Mouse (Mus musculus): Measurements from ENCODE around the gene Tmem178. TPM values are rescaled to one million over a fixed set of nuclear protein-coding genes. Genes with fewer than 3 reads are reported as not detected.
A peak's percentile ranks its signal among the peaks of the same experiment; 100 is the strongest.

The Tmem178 gene
- total and polyA plus RNA-seq, 3 experiments, result not detected

GRCm38 (mm10) chr17:81010199-81010598, 65.8 kb downstream of the Tmem178 start:
- DNase-seq (ENCODE audit: low spot score) (no peak), ATAC-seq (ENCODE audit: extremely low read depth, insufficient number of reproducible peaks, low FRiP score, poor library complexity, severe bottlenecking) (no peak)
- Histone ChIP-seq H3K4me1 (ENCODE audit: insufficient read depth, low read depth, low read length) (no peaks in the 10 kb centered on the region), H3K4me3 (ENCODE audit: low read depth, low read length) (no peak overlapping the region), H3K36me3 (replicated peaks) (no peaks in the 10 kb centered on the region), H3K9me3 (replicated peaks) (no peaks in the 10 kb centered on the region), H3K27me3 (ENCODE audit: insufficient read depth, low read length) (peaks cover 3% of the 10 kb centered on the region)
- TF ChIP-seq GATA2 (IDR thresholded peaks at IDR 0.05; ENCODE audit: borderline replicate concordance, low read depth, low read length) (no peak), POLR2AphosphoS5 (IDR thresholded peaks at IDR 0.05; ENCODE audit: insufficient replicate concordance, low read depth, low read length) (no peak), CTCF (IDR thresholded peaks at IDR 0.05; ENCODE audit: low read depth, low read length) (no peak), TAL1 (conservative IDR thresholded peaks at IDR 0.05; ENCODE audit: low read depth, low read length) (no peak), GATA1 (IDR thresholded peaks at IDR 0.05; ENCODE audit: borderline replicate concordance, low read length) (no peak)

GRCm38 (mm10) chr17:81010844-81011685, 66.6 kb downstream of the Tmem178 start:
- no peaks in the 10 kb centered on the region for H3K9me3 ChIP-seq (replicated peaks)
- DNase-seq (ENCODE audit: low spot score), result no peak

GRCm38 (mm10) chr17:81015814-81016447, 71.5 kb downstream of the Tmem178 start:
- TF ChIP-seq CTCF (IDR thresholded peaks at IDR 0.05; ENCODE audit: low read depth, low read length), result peak; percentile 40
- no peak for TF ChIP-seq GATA1 (IDR thresholded peaks at IDR 0.05; ENCODE audit: borderline replicate concordance, low read length)
- H3K27me3 ChIP-seq (ENCODE audit: insufficient read depth, low read length), result peaks cover 11% of the 10 kb centered on the region
- H3K4me1 ChIP-seq (ENCODE audit: insufficient read depth, low read depth, low read length), result peaks cover 15% of the 10 kb centered on the region
- DNase-seq (ENCODE audit: low spot score) (peak; percentile 15), ATAC-seq (ENCODE audit: extremely low read depth, insufficient number of reproducible peaks, low FRiP score, poor library complexity, severe bottlenecking) (peak; percentile 58)
- H3K9me3 ChIP-seq (replicated peaks), result no peaks in the 10 kb centered on the region
- H3K36me3 ChIP-seq (replicated peaks), result no peaks in the 10 kb centered on the region
- no peak overlapping the region for H3K4me3 ChIP-seq (ENCODE audit: low read depth, low read length)

More at GRCm38 (mm10) chr17:81010844-81011685, 66.6 kb downstream of the Tmem178 start:
- ATAC-seq (ENCODE audit: extremely low read depth, insufficient number of reproducible peaks, low FRiP score, poor library complexity, severe bottlenecking), result no peak
- Histone ChIP-seq H3K4me3 (ENCODE audit: low read depth, low read length) (no peak overlapping the region), H3K36me3 (replicated peaks) (no peaks in the 10 kb centered on the region), H3K27me3 (ENCODE audit: insufficient read depth, low read length) (peaks cover 3% of the 10 kb centered on the region), H3K4me1 (ENCODE audit: insufficient read depth, low read depth, low read length) (no peaks in the 10 kb centered on the region; the same call in 1 of the 2 replicates)
- TF ChIP-seq POLR2AphosphoS5 (IDR thresholded peaks at IDR 0.05; ENCODE audit: insufficient replicate concordance, low read depth, low read length), result no peak

- peaks cover 11% of the 10 kb centered on the region for H3K27me3 ChIP-seq (ENCODE audit: insufficient read depth, low read length)
- peaks cover 15% of the 10 kb centered on the region for H3K4me1 ChIP-seq (ENCODE audit: insufficient read depth, low read depth, low read length)
- no peaks in the 10 kb centered on the region for H3K9me3 ChIP-seq (replicated peaks)
- no peaks in the 10 kb centered on the region for H3K36me3 ChIP-seq (replicated peaks)
- DNase-seq (ENCODE audit: low spot score), result no peak
- TF ChIP-seq GATA1 (IDR thresholded peaks at IDR 0.05; ENCODE audit: borderline replicate concordance, low read length), result no peak
- no peak for TF ChIP-seq GATA2 (IDR thresholded peaks at IDR 0.05; ENCODE audit: borderline replicate concordance, low read depth, low read length)
- no peak for TF ChIP-seq POLR2AphosphoS5 (IDR thresholded peaks at IDR 0.05; ENCODE audit: insufficient replicate concordance, low read depth, low read length)
- no peak for TF ChIP-seq CTCF (IDR thresholded peaks at IDR 0.05; ENCODE audit: low read depth, low read length)
- no peak for TF ChIP-seq TAL1 (conservative IDR thresholded peaks at IDR 0.05; ENCODE audit: low read depth, low read length)
- ATAC-seq (ENCODE audit: extremely low read depth, insufficient number of reproducible peaks, low FRiP score, poor library complexity, severe bottlenecking), result no peak
- no peak overlapping the region for H3K4me3 ChIP-seq (ENCODE audit: low read depth, low read length)
These were observed 72.7 kb downstream of the Tmem178 start for GRCm38 (mm10) chr17:81017132-81017531.

- peaks cover 23% of the 10 kb centered on the region for H3K4me1 ChIP-seq (ENCODE audit: insufficient read depth, low read depth, low read length)
- peaks cover 79% of the 10 kb centered on the region for H3K36me3 ChIP-seq (replicated peaks)
- TF ChIP-seq GATA2 (IDR thresholded peaks at IDR 0.05; ENCODE audit: borderline replicate concordance, low read depth, low read length) (no peak), POLR2AphosphoS5 (IDR thresholded peaks at IDR 0.05; ENCODE audit: insufficient replicate concordance, low read depth, low read length) (no peak), TAL1 (conservative IDR thresholded peaks at IDR 0.05; ENCODE audit: low read depth, low read length) (no peak), GATA1 (IDR thresholded peaks at IDR 0.05; ENCODE audit: borderline replicate concordance, low read length) (no peak), CTCF (IDR thresholded peaks at IDR 0.05; ENCODE audit: low read depth, low read length) (no peak)
These were observed 82.9 kb downstream of the Tmem178 start for GRCm38 (mm10) chr17:81027331-81027730.

GRCm38 (mm10) chr17:81031830-81032442, 87.5 kb downstream of the Tmem178 start:
- Histone ChIP-seq H3K36me3 (replicated peaks) (peaks cover 73% of the 10 kb centered on the region), H3K4me1 (ENCODE audit: insufficient read depth, low read depth, low read length) (peaks cover 36% of the 10 kb centered on the region), H3K27me3 (ENCODE audit: insufficient read depth, low read length) (no peaks in the 10 kb centered on the region), H3K4me3 (ENCODE audit: low read depth, low read length) (no peak overlapping the region; the same call in 1 of the 2 replicates), H3K9me3 (replicated peaks) (peaks cover 2% of the 10 kb centered on the region; the same call in 1 of the 2 replicates)
- ATAC-seq (ENCODE audit: extremely low read depth, insufficient number of reproducible peaks, low FRiP score, poor library complexity, severe bottlenecking), result peak; percentile 93
- no peak for TF ChIP-seq GATA2 (IDR thresholded peaks at IDR 0.05; ENCODE audit: borderline replicate concordance, low read depth, low read length)
- no peak for TF ChIP-seq POLR2AphosphoS5 (IDR thresholded peaks at IDR 0.05; ENCODE audit: insufficient replicate concordance, low read depth, low read length)
- TF ChIP-seq TAL1 (conservative IDR thresholded peaks at IDR 0.05; ENCODE audit: low read depth, low read length), result peak; percentile 72
- peak; percentile 23 for DNase-seq (ENCODE audit: low spot score)

More at GRCm38 (mm10) chr17:81027331-81027730, 82.9 kb downstream of the Tmem178 start:
- ATAC-seq (ENCODE audit: extremely low read depth, insufficient number of reproducible peaks, low FRiP score, poor library complexity, severe bottlenecking) (no peak), DNase-seq (ENCODE audit: low spot score) (no peak)
- H3K27me3 ChIP-seq (ENCODE audit: insufficient read depth, low read length), result no peaks in the 10 kb centered on the region
- H3K4me3 ChIP-seq (ENCODE audit: low read depth, low read length), result no peak overlapping the region
- H3K9me3 ChIP-seq (replicated peaks), result peaks cover 2% of the 10 kb centered on the region; the same call in 1 of the 2 replicates
